33 mouse cellular contexts compared by ENCODE assay signal in the genomic region with DNA sequence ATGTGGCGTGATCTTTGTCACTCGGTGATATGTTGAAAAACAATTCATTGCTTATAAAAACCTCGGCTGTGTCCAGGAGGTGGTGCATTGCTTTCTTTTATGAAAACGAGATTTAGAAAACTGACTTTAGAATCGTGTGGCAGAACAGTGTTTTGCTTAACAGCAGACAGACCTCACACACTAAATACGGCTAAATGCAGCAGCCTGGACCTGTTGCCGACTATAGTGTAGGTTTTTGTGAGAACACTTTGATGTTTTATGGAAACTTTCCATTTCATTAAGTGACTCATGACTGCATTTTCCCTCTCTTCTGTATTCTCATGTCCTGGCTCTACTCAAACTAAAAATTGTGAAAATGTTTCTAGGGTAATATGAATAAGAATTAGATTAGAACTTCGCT. TPM values are rescaled to one million over a fixed set of nuclear protein-coding genes. Genes with fewer than 3 reads are reported as not detected.
DNase-seq lines count a peak whose midpoint lies in the region; ATAC-seq and TF ChIP-seq lines count a peak whose summit lies in the region.
"Had no signal": no experiment of that assay in that cellular context is flagged by ENCODE, and none has a peak within 500 bp of the region (broad histone marks: within the 10 kb centered on the region; RNA-seq: fewer than 3 reads in every experiment).

No protein-coding gene starts in this region.

- DNase-seq in frontal cortex, postnatal 10 days (ENCODE audit: low spot score in 2 of 2) = no peak
- peak; percentile 7 to 10 for DNase-seq in left cerebral cortex, postnatal 36 days (ENCODE audit: low spot score in 2 of 2)
- no peak for DNase-seq in left cerebral cortex, postnatal 4 days
- DNase-seq in brain, adult 2 months (ENCODE audit: low read depth, low spot score) = peak; percentile 52
- DNase-seq in stomach, postnatal 0 days (ENCODE audit: low spot score) = no peak
- no peak for DNase-seq in heart, postnatal 25 days (ENCODE audit: low spot score)
- DNase-seq in kidney, postnatal 14 days = no peak
- DNase-seq: adrenal gland, adult 8-10 months; cerebellum, adult 8-10 months; forebrain, postnatal 0 days; gastrocnemius, postnatal 10 days; heart, adult 11 months; heart, postnatal 10 days; kidney, adult 11 months; liver; right cerebral cortex, adult 18-20 months had no signal

- H3K4me1 ChIP-seq in stomach, postnatal 0 days (replicated peaks; ENCODE audit: control insufficient read depth, insufficient read depth) = no peaks in the 10 kb centered on the region
- H3K4me1 ChIP-seq: embryonic facial prominence, embryonic 15.5 days; hindbrain, embryonic 13.5 days; liver, embryonic 15.5 days; lung, embryonic 15.5 days; neural tube, embryonic 15.5 days had no signal

- H3K4me2 ChIP-seq in stomach, postnatal 0 days (replicated peaks; ENCODE audit: low read depth) = peak overlapping the region; percentile 23; the same call in 1 of the 2 replicates
- H3K4me2 ChIP-seq: embryonic facial prominence, embryonic 15.5 days; hindbrain, embryonic 13.5 days; liver, embryonic 15.5 days; lung, embryonic 15.5 days; neural tube, embryonic 15.5 days had no signal

- no peaks in the 10 kb centered on the region for H3K36me3 ChIP-seq in stomach, postnatal 0 days (ENCODE audit: control insufficient read depth, insufficient read depth, low read length)
- H3K36me3 ChIP-seq: embryonic facial prominence, embryonic 15.5 days; hindbrain, embryonic 13.5 days; liver, embryonic 15.5 days; lung, embryonic 15.5 days; neural tube, embryonic 15.5 days had no signal

- peak; percentile 92 for ATAC-seq in frontal cortex, adult (ENCODE audit: low TSS enrichment)
- no peak for ATAC-seq in stomach, postnatal 0 days (ENCODE audit: low FRiP score, low TSS enrichment)
- ATAC-seq: forebrain, postnatal 0 days; midbrain, embryonic 16.5 days had no signal

- intact Hi-C loops in left cerebral cortex, postnatal 36 days (cut with DNase I) = loop anchor here (10.0 kb wide), 1 partner anchor 335 kb away; a partner anchor contains a TSS
- intact Hi-C loops in left cerebral cortex, postnatal 4 days (cut with DNase I) = loop anchor here (5.0 to 10.0 kb wide), 3 partner anchors 48 to 215 kb away; a partner anchor contains a TSS
- intact Hi-C loops in heart, postnatal 25 days (cut with DNase I) = loop anchor here (5.0 kb wide), 2 partner anchors 148 to 218 kb away; a partner anchor contains a TSS

- no peak for TF ChIP-seq EP300 in stomach, postnatal 0 days (optimal IDR thresholded peaks at IDR 0.05)

- no peak; the same call in 1 of the 2 replicates for TF ChIP-seq CTCF in stomach, postnatal 0 days (IDR thresholded peaks at IDR 0.05; ENCODE audit: low read depth)

- 40% methylated on average over 8 of the region's 8 CpGs for WGBS in stomach, postnatal 0 days

- H3K9me3 ChIP-seq in stomach, postnatal 0 days (ENCODE audit: control insufficient read depth, low read length) = no peaks in the 10 kb centered on the region
- H3K9me3 ChIP-seq: embryonic facial prominence, embryonic 15.5 days; hindbrain, embryonic 13.5 days; liver, embryonic 15.5 days; lung, embryonic 15.5 days; neural tube, embryonic 15.5 days had no signal

- peak overlapping the region; percentile 8; the same call in 1 of the 2 replicates for H3K9ac ChIP-seq in stomach, postnatal 0 days (ENCODE audit: low read length)
- H3K9ac ChIP-seq: embryonic facial prominence, embryonic 15.5 days; forebrain, postnatal 0 days; hindbrain, embryonic 13.5 days; liver, embryonic 15.5 days; lung, embryonic 15.5 days; neural tube, embryonic 15.5 days had no signal

- no peak overlapping the region for H3K27ac ChIP-seq in stomach, postnatal 0 days (replicated peaks)
- H3K27ac ChIP-seq: embryonic facial prominence, embryonic 15.5 days; hindbrain, embryonic 13.5 days; liver, embryonic 15.5 days; lung, embryonic 15.5 days; macrophage; neural tube, embryonic 15.5 days had no signal

- no peaks in the 10 kb centered on the region for H3K27me3 ChIP-seq in stomach, postnatal 0 days (ENCODE audit: control insufficient read depth, insufficient read depth, low read length)
- H3K27me3 ChIP-seq: embryonic facial prominence, embryonic 15.5 days; hindbrain, embryonic 13.5 days; liver, embryonic 15.5 days; lung, embryonic 15.5 days; neural tube, embryonic 15.5 days had no signal

- H3K4me3 ChIP-seq in stomach, postnatal 0 days (ENCODE audit: low read depth, low read length) = no peak overlapping the region
- H3K4me3 ChIP-seq: embryonic facial prominence, embryonic 15.5 days; hindbrain, embryonic 13.5 days; liver, embryonic 15.5 days; lung, embryonic 15.5 days; neural tube, embryonic 15.5 days had no signal

RNA-seq across cellular contexts. Expression of a gene that starts 20.4 kb away (rescaled TPM):
- not detected for total RNA-seq in left cerebral cortex, postnatal 36 days (2021)
- total RNA-seq in left cerebral cortex, postnatal 4 days (2021) = not detected
- not detected in 2 replicates for polyA plus RNA-seq in stomach, postnatal 0 days (2015; fragmentation: Nextera tagmentation; extraction: Ambion mirVana)
- not detected for total RNA-seq in heart, postnatal 25 days (2021)
- total RNA-seq: adrenal gland, adult 8-10 months; common myeloid progenitor, adult 5-6 weeks; forebrain, postnatal 0 days; gastrocnemius, postnatal 10 days; heart, postnatal 10 days; layer of hippocampus, postnatal 14 days had no signal
- polyA plus RNA-seq: brain, embryonic 14.5 days; embryonic facial prominence, embryonic 15.5 days; forebrain, postnatal 0 days; heart, embryonic 11.5 days; hindbrain, embryonic 13.5 days; kidney, embryonic 16.5 days; large intestine, adult 2 months; liver, embryonic 15.5 days; lung, embryonic 15.5 days; macrophage; midbrain, embryonic 16.5 days; neural tube, embryonic 15.5 days; small intestine, adult 2 months; stomach, embryonic 16.5 days; thymus, postnatal 0 days had no signal

RNA-seq across cellular contexts. Expression of a gene that starts 32.5 kb away (rescaled TPM):
- total RNA-seq in left cerebral cortex, postnatal 36 days (2021) = 10 to 100 TPM; 33.3 to 36.6 TPM
- total RNA-seq in left cerebral cortex, postnatal 4 days (2021) = 10 to 100 TPM; 83.0 to 84.2 TPM
- 8.5 and 9.4 TPM in 2 replicates for polyA plus RNA-seq in stomach, postnatal 0 days (2015; fragmentation: Nextera tagmentation; extraction: Ambion mirVana)
- total RNA-seq in heart, postnatal 25 days (2021) = 10 to 100 TPM; 10.8 to 13.5 TPM

Comparison
In these comparisons a context has a peak if more than half of its experiments do, and no peak if none do; other contexts are left out.
1. DNase-seq: peak in left cerebral cortex, postnatal 36 days (2 of 2) and brain, adult 2 months (single experiment); none in frontal cortex, postnatal 10 days (0 of 2), left cerebral cortex, postnatal 4 days (single experiment), stomach, postnatal 0 days (single experiment), heart, postnatal 25 days (single experiment) and kidney, postnatal 14 days (single experiment).